Mouse (Mus musculus) embryonic fibroblast, embryonic 13.5 days (primary cell): ENCODE data around the gene 6430531B16Rik.

Experiments used
- CTCF ChIP-seq: IDR thresholded peaks from 2 replicates; pipeline ENCODE4 v1.5.1; 2011; ENCODE audit warnings: mild to moderate bottlenecking, control low read depth, low read length, moderate library complexity, borderline replicate concordance; ENCODE audit not compliant: insufficient read depth
- POLR2A ChIP-seq: IDR thresholded peaks from 2 replicates; pipeline ENCODE4 v1.6.1; 2011; ENCODE audit warnings: low read depth, mild to moderate bottlenecking, control low read depth, low read length, moderate library complexity

DNA sequence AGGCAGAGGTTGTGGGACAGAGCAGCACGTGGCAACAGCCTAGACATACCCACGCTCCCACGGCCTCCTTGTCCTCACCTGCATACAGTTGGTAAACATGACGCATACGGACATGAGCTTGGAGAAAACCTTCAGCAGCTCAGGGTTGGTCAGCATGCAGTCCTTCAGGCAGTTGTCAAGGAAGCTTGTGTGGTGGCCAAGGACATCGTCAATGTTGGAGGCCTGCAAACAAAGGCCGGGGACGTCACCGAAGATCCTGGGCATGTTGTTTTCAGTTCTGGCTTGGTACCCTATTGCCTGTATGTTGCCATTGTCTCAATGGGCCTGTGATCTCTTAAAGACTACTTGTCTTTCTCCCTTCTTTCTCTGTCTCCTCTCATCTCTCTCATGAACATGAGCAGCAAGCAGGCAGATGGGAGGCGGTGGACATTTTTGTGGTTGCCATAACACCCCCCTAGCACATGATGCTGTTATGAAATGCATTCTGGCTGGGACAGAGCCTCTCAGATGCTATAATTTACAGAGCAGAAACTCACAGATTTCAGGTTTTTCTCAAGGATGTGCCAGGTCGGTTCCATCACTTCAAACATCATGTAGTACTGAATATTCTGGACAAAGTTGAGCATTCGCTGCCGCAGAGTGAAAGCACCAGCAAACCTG, 20.3 kb upstream of the 6430531B16Rik start:
- no peak for TF ChIP-seq CTCF
- no peak for TF ChIP-seq POLR2A
